Mouse (Mus musculus): ENCODE measurements at regions not wholly inside any gene's neighbourhood (a gene's known extent, or its start where the extent isn't known, plus 50 kb on each side); places are given as distances from the start of the nearest gene placed in this dataset.
"Not testable (repeated sequence)": the region's sequence is repeated elsewhere in the genome, so short reads cannot be mapped to it uniquely, and the experiment has no call there.

GRCm38 (mm10) chr10:50370611-50371010 is 221.9 kb upstream of the Ascc3 start:
- DNase-seq: peak; percentile 72

GRCm38 (mm10) chr10:50392617-50393016 is 199.9 kb upstream of the Ascc3 start:
- H3K4me1 ChIP-seq (ENCODE audit: insufficient read depth); H3K9ac ChIP-seq; H3K27me3 ChIP-seq (ENCODE audit: insufficient read depth, low read length); H3K4me2 ChIP-seq (ENCODE audit: low read depth); DNase-seq; ATAC-seq; H3K36me3 ChIP-seq (ENCODE audit: insufficient read depth); H3K4me3 ChIP-seq (ENCODE audit: low read depth, low read length); H3K27ac ChIP-seq (ENCODE audit: low read depth, low read length); H3K9me3 ChIP-seq (ENCODE audit: low read length): not testable (repeated sequence)
- 97% methylated on average over 17 of the region's 17 CpGs for WGBS

More at GRCm38 (mm10) chr10:50370611-50371010, 221.9 kb upstream of the Ascc3 start:
- WGBS: 43% methylated on average over 1 of the region's 1 CpGs
- Histone ChIP-seq H3K27me3 (ENCODE audit: insufficient read depth, low read length) (no peaks in the 10 kb centered on the region), H3K9ac (no peak overlapping the region), H3K36me3 (ENCODE audit: insufficient read depth) (no peaks in the 10 kb centered on the region), H3K4me1 (ENCODE audit: insufficient read depth) (no peaks in the 10 kb centered on the region), H3K4me2 (ENCODE audit: low read depth) (no peak overlapping the region), H3K9me3 (ENCODE audit: low read length) (no peaks in the 10 kb centered on the region), H3K27ac (ENCODE audit: low read depth, low read length) (no peak overlapping the region), H3K4me3 (ENCODE audit: low read depth, low read length) (no peak overlapping the region)
- peak; percentile 85; the same call in 1 of the 2 replicates for ATAC-seq
- TF ChIP-seq CTCF (IDR thresholded peaks at IDR 0.05; ENCODE audit: low read depth): peak; percentile 78

Measured in forebrain, postnatal 0 days (tissue).